18 mouse cellular contexts compared by ENCODE assay signal in genomic region chr11:118332376-118332775, GRCm38 (mm10). TPM values are rescaled to one million over a fixed set of nuclear protein-coding genes. Genes with fewer than 3 reads are reported as not detected.
DNase-seq lines count a peak whose midpoint lies in the region; ATAC-seq and TF ChIP-seq lines count a peak whose summit lies in the region.
"Had no signal": no experiment of that assay in that cellular context is flagged by ENCODE, and none has a peak within 500 bp of the region (broad histone marks: within the 10 kb centered on the region; RNA-seq: fewer than 3 reads in every experiment).

No protein-coding gene starts in this region.

- H3K4me1 ChIP-seq in kidney, adult 2 months (ENCODE audit: control insufficient read depth, insufficient read depth, low read length): no peaks in the 10 kb centered on the region
- H3K4me1 ChIP-seq in embryonic facial prominence, embryonic 15.5 days: peaks cover 47% of the 10 kb centered on the region
- H3K4me1 ChIP-seq: liver, embryonic 13.5 days had no signal

- TF ChIP-seq POLR2A in kidney, adult 2 months (IDR thresholded peaks at IDR 0.05; ENCODE audit: low read depth, low read length): no peak

- H3K4me3 ChIP-seq in gastrocnemius, adult 2 months: peak overlapping the region; percentile 53
- no peak overlapping the region for H3K4me3 ChIP-seq in kidney, adult 2 months (ENCODE audit: insufficient read depth, low read depth, low read length)
- no peak overlapping the region for H3K4me3 ChIP-seq in embryonic facial prominence, embryonic 15.5 days (replicated peaks)
- H3K4me3 ChIP-seq: liver, embryonic 13.5 days had no signal

- no peaks in the 10 kb centered on the region for H3K9me3 ChIP-seq in embryonic facial prominence, embryonic 15.5 days (replicated peaks)
- H3K9me3 ChIP-seq: liver, embryonic 13.5 days had no signal

- DNase-seq in gastrocnemius, adult 2 months: peak; percentile 65
- DNase-seq in gastrocnemius, postnatal 4 days (ENCODE audit: low spot score in 2 of 2): no peak
- DNase-seq in kidney, adult 2 months: peak; percentile 55
- no peak for DNase-seq in kidney, adult 9 months
- DNase-seq in skeletal muscle tissue, adult 2 months (ENCODE audit: low read depth, low spot score): peak; percentile 67
- no peak for DNase-seq in frontal cortex, postnatal 36 days (ENCODE audit: low spot score in 2 of 2)
- DNase-seq: B cell, adult 2 months; cerebellum, adult 8-10 months; kidney, adult 8-10 months; liver, embryonic 13.5 days; midbrain, embryonic 14.5 days; right cerebral cortex, postnatal 14 days; thymus, postnatal 36 days had no signal

- WGBS in kidney, adult 2 months: 62% methylated on average over 11 of the region's 11 CpGs
- WGBS in embryonic facial prominence, embryonic 15.5 days: 77% methylated on average over 11 of the region's 11 CpGs

- no peak for ATAC-seq in embryonic facial prominence, embryonic 15.5 days (ENCODE audit: insufficient number of reproducible peaks, low FRiP score, low TSS enrichment, low read depth)

- intact Hi-C loops in gastrocnemius, adult 2 months (cut with DNase I): no loop called here

- H3K27me3 ChIP-seq in kidney, adult 2 months (replicated peaks; ENCODE audit: control insufficient read depth, insufficient read depth, low read length): no peaks in the 10 kb centered on the region
- no peaks in the 10 kb centered on the region for H3K27me3 ChIP-seq in embryonic facial prominence, embryonic 15.5 days
- H3K27me3 ChIP-seq: liver, embryonic 13.5 days had no signal

- no peaks in the 10 kb centered on the region for H3K36me3 ChIP-seq in kidney, adult 2 months (ENCODE audit: control insufficient read depth, insufficient read depth, low read length)
- H3K36me3 ChIP-seq in embryonic facial prominence, embryonic 15.5 days: peaks cover 20% of the 10 kb centered on the region
- H3K36me3 ChIP-seq: liver, embryonic 13.5 days had no signal

- H3K27ac ChIP-seq in gastrocnemius, adult 2 months: peak overlapping the region; percentile 82
- H3K27ac ChIP-seq in kidney, adult 2 months (ENCODE audit: insufficient read depth, low read depth, low read length): no peak overlapping the region
- 0 out of 2 replicates have a peak overlapping the region, but pooled peaks have one; percentile 51 for H3K27ac ChIP-seq in embryonic facial prominence, embryonic 15.5 days (replicated peaks)
- H3K27ac ChIP-seq: liver, embryonic 13.5 days; stomach, postnatal 0 days had no signal

- no peak overlapping the region for H3K4me2 ChIP-seq in embryonic facial prominence, embryonic 15.5 days (replicated peaks)
- H3K4me2 ChIP-seq: liver, embryonic 13.5 days had no signal

- no peak overlapping the region for H3K9ac ChIP-seq in embryonic facial prominence, embryonic 15.5 days
- H3K9ac ChIP-seq: liver, embryonic 13.5 days had no signal

- no peak for TF ChIP-seq CTCF in gastrocnemius, adult 2 months (IDR thresholded peaks at IDR 0.05)
- no peak for TF ChIP-seq CTCF in kidney, adult 2 months (conservative IDR thresholded peaks at IDR 0.05; ENCODE audit: insufficient read depth, insufficient read length, low read depth, low read length)

RNA-seq across cellular contexts. Expression of gene Cep295nl, which starts 9.9 kb away (rescaled TPM):
- total RNA-seq in gastrocnemius, adult 2 months (2021): 1 to 10 TPM; 1.0 to 1.1 TPM
- 1 to 10 TPM; 3.2 to 4.3 TPM for total RNA-seq in gastrocnemius, postnatal 4 days (2021)
- polyA plus RNA-seq in kidney, adult 2 months (2012; rRNA removed): 0.06 and 0.07 TPM in 2 replicates
- polyA plus RNA-seq in embryonic facial prominence, embryonic 15.5 days (2015; fragmentation: Nextera tagmentation; extraction: Ambion mirVana): 0.59 and 0.64 TPM in 2 replicates
- total RNA-seq: common myeloid progenitor, adult 5-6 weeks; granulocyte monocyte progenitor cell, adult 5-6 weeks; megakaryocyte progenitor cell, adult 5-6 weeks had no signal
- polyA plus RNA-seq: liver, embryonic 13.5 days had no signal

RNA-seq across cellular contexts. Expression of gene Timp2, which starts 23.2 kb away (rescaled TPM):
- 100 to 1,000 TPM in 1 of 2 experiments, 10 to 100 TPM in 1; 70.1 to 115 TPM for total RNA-seq in gastrocnemius, adult 2 months (2021)
- total RNA-seq in gastrocnemius, postnatal 4 days (2021): 100 to 1,000 TPM; 211 to 244 TPM
- 78.7 and 83.3 TPM in 2 replicates for polyA plus RNA-seq in kidney, adult 2 months (2012; rRNA removed)
- polyA plus RNA-seq in embryonic facial prominence, embryonic 15.5 days (2015; fragmentation: Nextera tagmentation; extraction: Ambion mirVana): 163 and 170 TPM in 2 replicates

RNA-seq across cellular contexts. Expression of gene Usp36, which starts 42.3 kb away (rescaled TPM):
- total RNA-seq in gastrocnemius, adult 2 months (2021): 10 to 100 TPM; 15.7 to 17.4 TPM
- total RNA-seq in gastrocnemius, postnatal 4 days (2021): 10 to 100 TPM; 14.8 to 16.6 TPM
- 11.2 and 12.3 TPM in 2 replicates for polyA plus RNA-seq in kidney, adult 2 months (2012; rRNA removed)
- 23.2 and 25.4 TPM in 2 replicates for polyA plus RNA-seq in embryonic facial prominence, embryonic 15.5 days (2015; fragmentation: Nextera tagmentation; extraction: Ambion mirVana)

Comparison
In these comparisons a context has a peak if more than half of its experiments do, and no peak if none do; other contexts are left out.
1. DNase-seq: peak in gastrocnemius, adult 2 months (single experiment), kidney, adult 2 months (single experiment) and skeletal muscle tissue, adult 2 months (single experiment); none in gastrocnemius, postnatal 4 days (0 of 2), kidney, adult 9 months (single experiment) and frontal cortex, postnatal 36 days (0 of 2).